Mouse (Mus musculus): Measurements from ENCODE around the gene Ranbp17.

GRCm38 (mm10) chr11:33201626-33202010, 311.9 kb downstream of the Ranbp17 start:
- TF ChIP-seq POLR2A (IDR thresholded peaks at IDR 0.05; ENCODE audit: low read depth, low read length) = no peak
- TF ChIP-seq CTCF (IDR thresholded peaks at IDR 0.05; ENCODE audit: borderline replicate concordance, insufficient read depth, low read length) = no peak
